10 mouse cellular contexts compared by ENCODE assay signal in the genomic region with DNA sequence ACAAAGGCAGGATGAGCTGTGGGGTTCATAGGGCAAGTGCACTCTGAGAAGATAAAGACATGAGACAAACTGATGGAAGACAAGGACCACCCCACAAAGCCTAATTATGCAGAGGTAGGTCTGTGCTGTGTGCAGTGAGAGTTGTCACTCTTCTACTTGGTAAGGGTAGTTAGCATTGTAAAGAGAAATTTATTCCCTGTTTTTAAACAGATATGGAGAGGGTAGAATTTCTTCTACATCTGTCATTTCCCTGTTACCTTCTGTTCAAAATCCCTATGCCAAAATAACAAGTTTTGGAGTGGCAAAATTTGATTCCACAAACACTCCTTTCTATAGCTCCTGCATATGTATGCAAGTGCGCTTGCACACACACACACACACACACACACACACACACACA.
"Had no signal": no experiment of that assay in that cellular context is flagged by ENCODE, and none has a peak within 500 bp of the region (broad histone marks: within the 10 kb centered on the region; RNA-seq: fewer than 3 reads in every experiment).

No protein-coding gene starts in this region.

- H3K9me3 ChIP-seq: limb, embryonic 13.5 days; midbrain, embryonic 10.5 days; neural tube, embryonic 15.5 days had no signal

- H3K9ac ChIP-seq: limb, embryonic 13.5 days; liver, embryonic 14.5 days; neural tube, embryonic 15.5 days had no signal

- DNase-seq: kidney, adult 9 months; midbrain, embryonic 14.5 days; right cerebral cortex, adult 18-20 months; right cerebral cortex, postnatal 25 days; thymus, postnatal 4 days had no signal

- H3K36me3 ChIP-seq: limb, embryonic 13.5 days; midbrain, embryonic 10.5 days; neural tube, embryonic 15.5 days had no signal

- H3K4me1 ChIP-seq: limb, embryonic 13.5 days; midbrain, embryonic 10.5 days had no signal

- H3K27ac ChIP-seq: limb, embryonic 13.5 days; liver, embryonic 14.5 days; midbrain, embryonic 10.5 days; neural tube, embryonic 15.5 days had no signal

- H3K4me2 ChIP-seq: limb, embryonic 13.5 days; neural tube, embryonic 15.5 days had no signal

- H3K27me3 ChIP-seq: limb, embryonic 13.5 days; neural tube, embryonic 15.5 days had no signal

- H3K4me3 ChIP-seq: limb, embryonic 13.5 days; midbrain, embryonic 10.5 days; myocyte; neural tube, embryonic 15.5 days had no signal
